Mouse (Mus musculus) forebrain, embryonic 16.5 days (tissue): ENCODE measurements at regions not wholly inside any gene's neighbourhood (a gene's known extent, or its start where the extent isn't known, plus 50 kb on each side); places are given as distances from the start of the nearest gene placed in this dataset.
"Not testable (repeated sequence)": the region's sequence is repeated elsewhere in the genome, so short reads cannot be mapped to it uniquely, and the experiment has no call there.

Source experiments
- ATAC-seq: fragments of 200-750 bp; cut with Nextera tagmentation; 2 replicates; pipeline ENCODE4 v1.8.0; 2017; ENCODE audit warnings: mild to moderate bottlenecking, moderate library complexity
- H3K27ac ChIP-seq: fragments of 300-500 bp; sonication (generic); 2 replicates; pipeline ENCODE4 v1.5.1; 2014; ENCODE audit warnings: low read length, control low read depth
- H3K27me3 ChIP-seq: fragments of 300-500 bp; sonication (generic); replicated peaks from 2 replicates; pipeline ENCODE4 v1.6.1; 2014; ENCODE audit warnings: low read length; ENCODE audit not compliant: control insufficient read depth, insufficient read depth
- H3K36me3 ChIP-seq: fragments of 300-500 bp; sonication (generic); 2 replicates; pipeline ENCODE4 v1.6.1; 2014; ENCODE audit not compliant: control insufficient read depth, insufficient read depth
- H3K4me1 ChIP-seq: fragments of 300-500 bp; sonication (generic); replicated peaks from 2 replicates; pipeline ENCODE4 v1.6.1; 2014; ENCODE audit warnings: low read length; ENCODE audit not compliant: control insufficient read depth, insufficient read depth
- H3K4me2 ChIP-seq: fragments of 300-500 bp; sonication (generic); 2 replicates; pipeline ENCODE4 v1.6.1; 2014; ENCODE audit warnings: mild to moderate bottlenecking, low read length, control low read depth
- H3K4me3 ChIP-seq: fragments of 300-500 bp; sonication (generic); replicated peaks from 2 replicates; pipeline ENCODE4 v1.5.1; 2014; ENCODE audit warnings: mild to moderate bottlenecking, low read length, control low read depth
- H3K9ac ChIP-seq: fragments of 300-500 bp; sonication (generic); replicated peaks from 2 replicates; pipeline ENCODE4 v1.6.1; 2014; ENCODE audit warnings: low read depth, low read length, control low read depth
- H3K9me3 ChIP-seq: fragments of 300-500 bp; sonication (generic); 2 replicates; pipeline ENCODE4 v1.6.1; 2016; ENCODE audit warnings: low read length; ENCODE audit not compliant: control insufficient read depth
- WGBS: fragments of 180-500 bp; shearing (Covaris S2); extraction: QIAGEN DNeasy Blood & Tissue Kit; methylation state at CpG from one replicate; pipeline ENCODE4 v1.1.7; 2014; 5-methylcytosine and 5-hydroxymethylcytosine counted together

DNA sequence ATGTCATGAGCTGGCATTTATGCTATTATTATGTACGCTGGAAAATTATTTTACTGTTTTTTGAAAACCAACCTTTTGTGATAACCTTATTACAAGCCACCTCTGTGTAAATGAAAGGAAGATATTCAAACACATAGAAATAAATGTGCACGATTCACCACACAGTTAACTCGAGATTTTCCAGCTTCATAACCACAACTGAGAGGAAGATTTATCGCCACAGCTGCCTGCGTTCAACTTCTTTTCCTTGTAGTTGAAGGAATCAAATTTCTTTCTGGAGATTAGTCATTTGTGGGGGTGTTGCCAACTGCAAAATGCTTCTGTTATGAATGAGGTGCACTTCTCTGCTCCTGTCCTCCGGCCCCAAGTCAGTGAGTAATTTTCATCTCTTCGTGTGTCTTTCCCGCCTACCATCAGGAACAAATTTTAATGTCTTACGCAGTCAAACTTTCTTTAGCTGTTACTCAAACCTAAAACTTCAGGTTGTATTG is 62.2 kb upstream of the Olfr1324 start:
- not testable (repeated sequence) for H3K9me3 ChIP-seq, H3K9ac ChIP-seq, H3K4me2 ChIP-seq, H3K27ac ChIP-seq, ATAC-seq, H3K4me3 ChIP-seq, H3K4me1 ChIP-seq, H3K36me3 ChIP-seq, H3K27me3 ChIP-seq
- 87% methylated on average over 9 of the region's 9 CpGs for WGBS
